Mouse (Mus musculus): Measurements from ENCODE around the gene Polr3b. TPM values are rescaled to one million over a fixed set of nuclear protein-coding genes. Genes with fewer than 3 reads are reported as not detected.
A peak's percentile ranks its signal among the peaks of the same experiment; 100 is the strongest.

Polr3b gene
- polyA plus RNA-seq, 1 experiment = 1.6 TPM

DNA sequence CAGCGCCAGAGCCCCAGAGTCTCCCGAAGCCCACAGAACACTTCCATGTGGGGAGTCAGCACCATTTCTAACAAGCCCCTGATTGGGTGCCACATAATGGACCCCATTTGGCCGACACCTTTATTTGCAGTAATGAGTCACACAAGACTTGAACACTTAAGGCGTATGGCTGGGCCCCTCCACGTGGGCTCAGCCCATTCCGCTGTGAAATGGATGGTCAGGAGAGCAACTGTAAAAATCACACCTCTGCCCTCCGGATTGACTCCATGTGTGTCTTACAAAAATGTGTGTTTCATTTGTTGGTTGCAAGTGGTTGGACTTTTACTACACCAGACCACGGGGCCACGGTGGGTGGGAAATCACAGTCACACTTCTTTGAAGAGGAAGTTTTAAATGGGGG is 108.9 kb downstream of the Polr3b start:
- TF ChIP-seq CTCF (IDR thresholded peaks at IDR 0.05; ENCODE audit: extremely low read depth, insufficient read length, insufficient replicate concordance, low read depth, low read length) (no peak), POLR2A (IDR thresholded peaks at IDR 0.05; ENCODE audit: low read depth, low read length) (no peak)
- no peaks in the 10 kb centered on the region for H3K27me3 ChIP-seq (ENCODE audit: control insufficient read depth, insufficient read depth, low read length)
- no peaks in the 10 kb centered on the region for H3K4me1 ChIP-seq (ENCODE audit: control insufficient read depth, insufficient read depth, insufficient read length, low read length)
- peaks cover 5% of the 10 kb centered on the region; the same call in 1 of the 2 replicates for H3K36me3 ChIP-seq (ENCODE audit: control insufficient read depth, insufficient read depth, low read length)
- no peak overlapping the region for H3K4me3 ChIP-seq (ENCODE audit: low read depth, low read length)
- WGBS = 72% methylated on average over 9 of the region's 9 CpGs
- no peak overlapping the region for H3K27ac ChIP-seq (ENCODE audit: insufficient read depth, low read depth, low read length)

DNA sequence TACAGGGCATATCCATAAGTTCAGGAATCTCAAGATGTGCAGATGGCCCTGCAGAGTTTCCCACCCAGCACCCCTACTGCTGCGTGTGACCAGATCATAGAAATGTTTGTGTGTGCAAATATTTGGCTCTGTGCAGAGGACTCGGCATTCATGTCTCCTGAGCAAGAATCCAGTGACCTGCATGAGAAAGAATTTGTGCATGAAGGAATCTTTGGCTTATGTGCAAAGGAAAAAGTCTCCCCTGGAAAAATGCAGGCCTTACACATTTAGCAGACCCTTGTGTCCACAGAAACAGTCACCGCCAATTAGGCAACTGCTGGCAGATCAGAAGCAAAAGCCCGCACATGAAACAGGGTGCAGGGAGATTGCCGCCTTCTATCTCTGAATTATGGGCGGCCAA is 111.4 kb downstream of the Polr3b start:
- Histone ChIP-seq H3K27me3 (ENCODE audit: control insufficient read depth, insufficient read depth, low read length) (no peaks in the 10 kb centered on the region), H3K4me3 (ENCODE audit: low read depth, low read length) (no peak overlapping the region), H3K27ac (ENCODE audit: insufficient read depth, low read depth, low read length) (no peak overlapping the region), H3K4me1 (ENCODE audit: control insufficient read depth, insufficient read depth, insufficient read length, low read length) (no peaks in the 10 kb centered on the region), H3K36me3 (ENCODE audit: control insufficient read depth, insufficient read depth, low read length) (no peaks in the 10 kb centered on the region)
- WGBS = 43% methylated on average over 6 of the region's 6 CpGs
- TF ChIP-seq CTCF (IDR thresholded peaks at IDR 0.05; ENCODE audit: extremely low read depth, insufficient read length, insufficient replicate concordance, low read depth, low read length) (no peak), POLR2A (IDR thresholded peaks at IDR 0.05; ENCODE audit: low read depth, low read length) (no peak)

DNA sequence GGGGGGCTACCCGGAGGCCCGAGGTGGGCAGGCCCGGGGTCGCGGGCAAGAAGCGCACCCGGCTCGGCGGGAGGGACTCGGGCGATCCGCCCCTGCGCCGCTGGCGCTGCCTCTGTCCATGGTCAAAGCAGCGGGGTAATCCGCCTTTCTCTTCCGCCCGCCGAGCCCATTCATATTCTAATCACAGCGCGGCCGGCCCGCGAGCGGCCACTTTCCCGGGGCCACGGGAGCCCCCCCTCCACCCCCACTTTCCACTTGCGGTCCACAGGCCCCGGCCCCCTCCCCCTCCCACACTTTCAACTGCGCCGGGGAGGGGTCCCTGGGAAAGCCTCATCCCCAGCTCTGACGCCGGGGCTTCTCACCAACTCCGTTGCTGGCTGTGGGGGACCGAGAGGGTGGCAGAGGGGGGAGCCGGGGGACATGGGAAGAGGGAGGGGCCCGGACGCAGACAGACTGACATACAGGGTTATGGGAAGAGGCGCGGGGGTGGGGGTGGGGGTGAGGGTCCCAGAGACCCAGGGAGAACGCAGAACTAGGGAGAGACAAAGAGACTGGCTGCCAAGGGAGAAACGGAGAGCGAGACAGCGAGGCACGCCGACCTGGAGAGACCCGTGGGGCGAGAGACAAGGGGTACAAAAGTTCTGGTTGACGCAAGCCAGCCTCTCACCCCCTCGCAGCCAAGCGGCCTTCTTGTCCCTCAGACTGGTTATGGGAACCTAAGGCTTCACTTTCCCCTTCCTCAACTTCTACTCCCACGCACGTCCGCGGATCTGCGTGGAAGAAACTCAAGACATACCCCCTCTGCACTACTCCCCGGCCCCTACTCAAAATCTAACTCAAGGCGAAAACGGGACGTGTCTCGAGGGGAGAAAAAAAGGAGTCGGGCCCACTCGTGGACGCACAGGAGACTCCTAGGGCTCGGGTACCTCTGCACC is 133.0 kb downstream of the Polr3b start:
- Histone ChIP-seq H3K36me3 (ENCODE audit: control insufficient read depth, insufficient read depth, low read length) (no peaks in the 10 kb centered on the region), H3K4me1 (ENCODE audit: control insufficient read depth, insufficient read depth, insufficient read length, low read length) (peaks cover 14% of the 10 kb centered on the region), H3K4me3 (ENCODE audit: low read depth, low read length) (peak overlapping the region; percentile 24), H3K27me3 (ENCODE audit: control insufficient read depth, insufficient read depth, low read length) (peaks cover 76% of the 10 kb centered on the region), H3K27ac (ENCODE audit: insufficient read depth, low read depth, low read length) (no peak overlapping the region)
- WGBS = 4% methylated on average over 66 of the region's 66 CpGs
- TF ChIP-seq CTCF (IDR thresholded peaks at IDR 0.05; ENCODE audit: extremely low read depth, insufficient read length, insufficient replicate concordance, low read depth, low read length) (no peak), POLR2A (IDR thresholded peaks at IDR 0.05; ENCODE audit: low read depth, low read length) (no peak)

DNA sequence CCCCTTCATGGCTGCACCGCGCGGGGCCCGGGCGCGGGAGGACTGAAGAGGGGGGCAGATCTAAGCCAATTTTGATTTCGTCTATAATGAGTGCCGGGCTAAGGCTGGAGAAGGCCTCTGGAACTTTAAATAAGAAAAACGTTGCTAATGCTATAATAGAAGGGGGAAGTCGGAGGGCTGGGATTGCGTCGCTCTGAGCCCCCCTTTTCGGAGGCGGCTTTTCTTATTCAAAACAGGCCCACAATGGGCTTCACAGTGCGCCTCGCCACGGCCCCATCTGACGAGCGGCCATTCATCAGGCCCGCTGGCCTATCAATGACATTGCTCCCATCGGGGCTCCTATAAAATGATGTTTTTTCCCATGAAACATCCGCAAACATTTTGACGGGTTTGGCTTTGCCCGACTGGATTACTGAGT is 133.7 kb downstream of the Polr3b start, which contains the start of gene Rfx4:
Gene Rfx4, plus strand, starts transcription at position 277 of the 418 bp plus-strand sequence.
- peaks cover 83% of the 10 kb centered on the region for H3K27me3 ChIP-seq (ENCODE audit: control insufficient read depth, insufficient read depth, low read length)
- no peak within 1 kb of the TSS for H3K27ac ChIP-seq (ENCODE audit: insufficient read depth, low read depth, low read length)
- WGBS = 4% methylated on average over 24 of the region's 24 CpGs
- TF ChIP-seq CTCF (IDR thresholded peaks at IDR 0.05; ENCODE audit: extremely low read depth, insufficient read length, insufficient replicate concordance, low read depth, low read length) (no peak), POLR2A (IDR thresholded peaks at IDR 0.05; ENCODE audit: low read depth, low read length) (no peak)
- peak within 1 kb of the TSS; percentile 44 for H3K4me3 ChIP-seq (ENCODE audit: low read depth, low read length)
- no peaks in the 10 kb centered on the region for H3K36me3 ChIP-seq (ENCODE audit: control insufficient read depth, insufficient read depth, low read length)
- H3K4me1 ChIP-seq (ENCODE audit: control insufficient read depth, insufficient read depth, insufficient read length, low read length) = peaks cover 14% of the 10 kb centered on the region

DNA sequence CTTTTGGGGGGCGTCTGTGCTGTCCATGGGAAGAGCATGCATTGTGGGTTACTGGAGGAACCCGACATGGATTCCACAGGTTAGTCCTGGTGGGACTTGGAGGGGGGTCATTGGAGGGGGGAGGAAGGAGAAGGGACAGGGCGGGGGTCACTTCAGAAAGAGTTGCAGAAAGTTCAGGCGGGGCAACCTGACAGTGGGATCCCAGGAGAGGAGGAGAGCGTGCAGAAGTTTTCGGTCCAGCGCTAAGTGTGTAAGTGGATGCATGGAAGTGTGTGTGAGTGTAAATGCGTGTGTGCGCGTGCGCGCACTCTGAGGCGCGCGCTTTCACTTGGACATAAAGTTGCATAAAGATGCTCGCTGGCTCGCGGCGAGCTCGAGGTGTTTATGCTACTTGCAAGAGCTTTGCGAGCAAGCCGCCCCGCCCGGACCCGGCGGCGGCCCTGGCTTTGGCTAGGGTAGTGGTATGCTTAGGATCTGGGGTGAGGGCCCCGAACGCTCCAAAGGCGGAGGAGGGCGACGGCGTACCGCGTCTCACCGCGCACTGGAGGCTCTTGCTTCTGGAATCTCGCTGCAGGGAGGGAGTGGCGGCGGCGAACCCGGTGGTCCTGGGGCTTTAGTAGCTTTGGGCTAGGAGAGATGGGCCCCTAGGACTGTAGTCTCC is 134.5 kb downstream of the Polr3b start:
- Histone ChIP-seq H3K4me1 (ENCODE audit: control insufficient read depth, insufficient read depth, insufficient read length, low read length) (peaks cover 14% of the 10 kb centered on the region), H3K36me3 (ENCODE audit: control insufficient read depth, insufficient read depth, low read length) (no peaks in the 10 kb centered on the region), H3K4me3 (ENCODE audit: low read depth, low read length) (peak overlapping the region; percentile 44), H3K27ac (ENCODE audit: insufficient read depth, low read depth, low read length) (no peak overlapping the region), H3K27me3 (ENCODE audit: control insufficient read depth, insufficient read depth, low read length) (peaks cover 85% of the 10 kb centered on the region)
- under 1% methylated on average over 42 of the region's 42 CpGs for WGBS
- no peak for TF ChIP-seq POLR2A (IDR thresholded peaks at IDR 0.05; ENCODE audit: low read depth, low read length)
- TF ChIP-seq CTCF (IDR thresholded peaks at IDR 0.05; ENCODE audit: extremely low read depth, insufficient read length, insufficient replicate concordance, low read depth, low read length) = no peak

DNA sequence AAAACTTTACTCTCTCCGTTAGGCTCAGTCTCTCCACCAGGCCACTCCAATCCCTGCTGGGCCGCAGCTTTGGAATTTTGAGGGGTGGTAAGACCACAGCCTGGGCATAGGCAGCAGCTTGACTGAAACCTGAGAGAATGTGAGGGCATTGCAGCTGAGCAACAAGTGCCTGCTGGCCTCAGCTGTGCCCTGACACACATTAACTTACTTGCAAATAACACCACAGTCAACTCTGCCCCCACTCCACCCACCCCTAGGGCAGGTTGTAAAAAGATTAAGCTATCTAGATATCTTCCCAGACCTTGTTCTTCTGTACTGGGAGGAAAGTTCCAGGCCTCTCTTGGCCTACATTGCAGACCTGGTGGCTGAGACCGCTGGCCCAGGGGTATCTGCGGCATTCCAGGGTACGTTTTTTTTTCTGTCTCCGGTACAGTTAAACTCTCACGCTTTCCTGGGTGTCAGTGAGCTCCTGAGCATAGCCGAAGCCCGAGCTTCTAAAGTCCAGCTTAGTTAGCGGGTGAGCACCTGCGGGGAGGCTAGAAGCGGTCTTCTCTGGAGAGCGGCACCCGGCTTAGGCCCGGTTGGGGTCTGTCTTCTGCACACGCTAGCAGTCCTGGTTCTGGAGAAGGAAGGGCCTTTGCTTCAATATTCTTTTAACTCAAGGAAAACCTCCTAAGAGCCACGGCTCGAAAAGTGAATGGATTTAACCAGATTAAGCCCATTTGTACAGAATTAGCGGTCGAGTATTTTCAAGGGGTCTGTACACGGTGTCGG is 135.5 kb downstream of the Polr3b start:
- 12% methylated on average over 22 of the region's 22 CpGs for whole genome bisulfite sequencing
- H3K4me3 ChIP-seq (ENCODE audit: low read depth, low read length) = no peak overlapping the region

More for the DNA sequence above, 135.5 kb downstream of the Polr3b start:
- peaks cover 14% of the 10 kb centered on the region for H3K4me1 ChIP-seq (ENCODE audit: control insufficient read depth, insufficient read depth, insufficient read length, low read length)
- H3K36me3 ChIP-seq (ENCODE audit: control insufficient read depth, insufficient read depth, low read length) = no peaks in the 10 kb centered on the region
- H3K27me3 ChIP-seq (ENCODE audit: control insufficient read depth, insufficient read depth, low read length) = peaks cover 77% of the 10 kb centered on the region
- TF ChIP-seq CTCF (IDR thresholded peaks at IDR 0.05; ENCODE audit: extremely low read depth, insufficient read length, insufficient replicate concordance, low read depth, low read length) (no peak), POLR2A (IDR thresholded peaks at IDR 0.05; ENCODE audit: low read depth, low read length) (no peak)
- no peak overlapping the region for H3K27ac ChIP-seq (ENCODE audit: insufficient read depth, low read depth, low read length)
